Mouse (Mus musculus): ENCODE data around the gene Esrrg.

- TF ChIP-seq POLR2A (IDR thresholded peaks at IDR 0.05; ENCODE audit: insufficient read depth, low read depth, low read length) (no peak), CTCF (IDR thresholded peaks at IDR 0.05) (no peak)
Measured at GRCm38 (mm10) chr1:187731171-187731570, 122.6 kb downstream of the Esrrg start.
